Mouse (Mus musculus) stomach, postnatal 0 days (tissue): ENCODE measurements around the gene Hcst. TPM values are rescaled to one million over a fixed set of nuclear protein-coding genes. Genes with fewer than 3 reads are reported as not detected.

Experiments
- ATAC-seq: fragments of 200-750 bp; cut with Nextera tagmentation; 2 replicates; pipeline ENCODE4 v1.8.0; 2017; ENCODE audit not compliant: low FRiP score, low TSS enrichment
- DNase-seq: peaks from one replicate; pipeline ENCODE4 v3.0.0-alpha.2; 2016; ENCODE audit warnings: low spot score
- H3K27ac ChIP-seq: fragments of 300-500 bp; sonication (generic); replicated peaks from 2 replicates; pipeline ENCODE4 v1.5.1; 2014; ENCODE audit warnings: mild to moderate bottlenecking, control low read depth
- H3K27me3 ChIP-seq: fragments of 300-500 bp; sonication (generic); 2 replicates; pipeline ENCODE4 v1.6.1; 2014; ENCODE audit warnings: low read length; ENCODE audit not compliant: control insufficient read depth, insufficient read depth
- H3K36me3 ChIP-seq: fragments of 300-500 bp; sonication (generic); 2 replicates; pipeline ENCODE4 v1.6.1; 2014; ENCODE audit warnings: low read length, mixed read lengths; ENCODE audit not compliant: control insufficient read depth, insufficient read depth
- H3K4me1 ChIP-seq: fragments of 300-500 bp; sonication (generic); replicated peaks from 2 replicates; pipeline ENCODE4 v1.6.1; 2014; ENCODE audit warnings: antibody characterized with exemption; ENCODE audit not compliant: control insufficient read depth, insufficient read depth
- H3K4me2 ChIP-seq: fragments of 300-500 bp; sonication (generic); replicated peaks from 2 replicates; pipeline ENCODE4 v1.6.1; 2014; ENCODE audit warnings: low read depth, mild to moderate bottlenecking, control low read depth, moderate library complexity
- H3K4me3 ChIP-seq: fragments of 300-500 bp; sonication (generic); 2 replicates; pipeline ENCODE4 v1.5.1; 2014; ENCODE audit warnings: low read depth, low read length, control low read depth
- H3K9ac ChIP-seq: fragments of 300-500 bp; sonication (generic); 2 replicates; pipeline ENCODE4 v1.6.1; 2014; ENCODE audit warnings: mild to moderate bottlenecking, low read length, control low read depth, mixed read lengths
- H3K9me3 ChIP-seq: fragments of 300-500 bp; sonication (generic); 2 replicates; pipeline ENCODE4 v1.6.1; 2016; ENCODE audit warnings: low read length; ENCODE audit not compliant: control insufficient read depth
- CTCF ChIP-seq: IDR thresholded peaks from 2 replicates; pipeline ENCODE4 v1.5.1; 2016; ENCODE audit warnings: antibody characterized with exemption, low read depth, mild to moderate bottlenecking, moderate library complexity
- EP300 ChIP-seq: optimal IDR thresholded peaks from 2 replicates; pipeline ENCODE3; 2016; ENCODE audit warnings: antibody characterized with exemption
- WGBS: fragments of 180-500 bp; shearing (Covaris S2); extraction: QIAGEN DNeasy Blood & Tissue Kit; methylation state at CpG from one replicate; pipeline ENCODE4 v1.1.7; 2014; 5-methylcytosine and 5-hydroxymethylcytosine counted together
- polyA plus RNA-seq: library from polyadenylated mRNA; unstranded; fragments of >200 nt; fragmentation: Nextera tagmentation; extraction: Ambion mirVana; gene quantifications from 2 replicates; pipeline ENCODE4 v1.2.1, GENCODE M21; 2015

Gene Hcst
- 3.2 and 3.7 TPM in 2 replicates for polyA plus RNA-seq

- Histone ChIP-seq H3K4me1 (no peaks in the 10 kb centered on the region), H3K4me2 (no peak within 1 kb of the TSS), H3K36me3 (no peaks in the 10 kb centered on the region), H3K27ac (no peak within 1 kb of the TSS), H3K4me3 (no peak within 1 kb of the TSS), H3K27me3 (no peaks in the 10 kb centered on the region), H3K9me3 (no peaks in the 10 kb centered on the region), H3K9ac (no peak within 1 kb of the TSS)
- no peak for DNase-seq
- ATAC-seq = no peak
- no peak for TF ChIP-seq EP300
- no peak for TF ChIP-seq CTCF
- WGBS = 66% methylated on average over 10 of the region's 10 CpGs
Observed at GRCm38 (mm10) chr7:30419561-30420499, at the start of gene Hcst. Gene Hcst, minus strand, starts transcription at chr7:30419854.

GRCm38 (mm10) chr7:30464816-30465300 lies 45.2 kb upstream of the Hcst start:
- no peak overlapping the region for H3K4me2 ChIP-seq
- no peak for TF ChIP-seq CTCF
- TF ChIP-seq EP300 = no peak
- no peak overlapping the region for H3K9ac ChIP-seq
- no peak for ATAC-seq
- 15% methylated on average over 6 of the region's 6 CpGs for WGBS
- H3K27me3 ChIP-seq = peaks cover 12% of the 10 kb centered on the region; the same call in 1 of the 2 replicates
- no peaks in the 10 kb centered on the region for H3K9me3 ChIP-seq
- no peak overlapping the region for H3K4me3 ChIP-seq
- H3K4me1 ChIP-seq = no peaks in the 10 kb centered on the region
- no peak overlapping the region for H3K27ac ChIP-seq
- no peaks in the 10 kb centered on the region for H3K36me3 ChIP-seq
- no peak for DNase-seq

- H3K4me3 ChIP-seq = no peak overlapping the region
- TF ChIP-seq CTCF (no peak), EP300 (no peak)
- no peak for DNase-seq
- H3K27ac ChIP-seq = no peak overlapping the region
- H3K9me3 ChIP-seq = no peaks in the 10 kb centered on the region
- no peak for ATAC-seq
- H3K4me1 ChIP-seq = no peaks in the 10 kb centered on the region
- H3K4me2 ChIP-seq = no peak overlapping the region
- peaks cover 12% of the 10 kb centered on the region; the same call in 1 of the 2 replicates for H3K27me3 ChIP-seq
- no peaks in the 10 kb centered on the region for H3K36me3 ChIP-seq
- 19% methylated on average over 4 of the region's 4 CpGs for WGBS
- no peak overlapping the region for H3K9ac ChIP-seq
Observed at GRCm38 (mm10) chr7:30463996-30464395, 44.3 kb upstream of the Hcst start.

- H3K4me2 ChIP-seq = no peak overlapping the region
- ATAC-seq (no peak), DNase-seq (no peak)
- H3K27ac ChIP-seq = no peak overlapping the region
- H3K9me3 ChIP-seq = no peaks in the 10 kb centered on the region
- H3K4me3 ChIP-seq = no peak overlapping the region
- no peak overlapping the region for H3K9ac ChIP-seq
- no peaks in the 10 kb centered on the region for H3K36me3 ChIP-seq
- WGBS = 35% methylated on average over 7 of the region's 7 CpGs
- peaks cover 12% of the 10 kb centered on the region; the same call in 1 of the 2 replicates for H3K27me3 ChIP-seq
- H3K4me1 ChIP-seq = no peaks in the 10 kb centered on the region
- TF ChIP-seq EP300 = no peak
- TF ChIP-seq CTCF = no peak
Observed at GRCm38 (mm10) chr7:30463568-30463967, 43.9 kb upstream of the Hcst start.

GRCm38 (mm10) chr7:30459484-30459883 lies 39.8 kb upstream of the Hcst start:
- Histone ChIP-seq H3K27ac (no peak overlapping the region), H3K4me3 (no peak overlapping the region), H3K9ac (no peak overlapping the region), H3K4me1 (no peaks in the 10 kb centered on the region), H3K4me2 (no peak overlapping the region), H3K27me3 (peaks cover 20% of the 10 kb centered on the region), H3K9me3 (no peaks in the 10 kb centered on the region), H3K36me3 (no peaks in the 10 kb centered on the region)
- WGBS = 41% methylated on average over 6 of the region's 6 CpGs
- DNase-seq = no peak
- no peak for TF ChIP-seq CTCF
- TF ChIP-seq EP300 = no peak
- ATAC-seq = no peak
